Mouse (Mus musculus) midbrain, embryonic 13.5 days (tissue): ENCODE data around the gene Pipox. TPM values are rescaled to one million over a fixed set of nuclear protein-coding genes. Genes with fewer than 3 reads are reported as not detected.

Source experiments
- ATAC-seq: fragments of 200-750 bp; cut with Nextera tagmentation; 2 replicates; pipeline ENCODE4 v1.8.0; 2017; ENCODE audit warnings: mild to moderate bottlenecking, moderate TSS enrichment, moderate library complexity
- H3K27ac ChIP-seq: fragments of 300-500 bp; sonication (generic); 2 replicates; pipeline ENCODE4 v1.5.1; 2015; ENCODE audit warnings: inconsistent platforms, mild to moderate bottlenecking, moderate library complexity
- H3K27me3 ChIP-seq: fragments of 300-500 bp; sonication (generic); 2 replicates; pipeline ENCODE4 v1.6.1; 2015; ENCODE audit warnings: mild to moderate bottlenecking, inconsistent platforms
- H3K36me3 ChIP-seq: fragments of 300-500 bp; sonication (generic); 2 replicates; pipeline ENCODE4 v1.6.1; 2015; ENCODE audit warnings: mild to moderate bottlenecking, inconsistent platforms
- H3K4me1 ChIP-seq: fragments of 300-500 bp; sonication (generic); replicated peaks from 2 replicates; pipeline ENCODE4 v1.6.1; 2015; ENCODE audit warnings: inconsistent platforms
- H3K4me2 ChIP-seq: fragments of 300-500 bp; sonication (generic); replicated peaks from 2 replicates; pipeline ENCODE4 v1.6.1; 2015; ENCODE audit warnings: moderate library complexity, mild to moderate bottlenecking, inconsistent platforms
- H3K4me3 ChIP-seq: fragments of 300-500 bp; sonication (generic); replicated peaks from 2 replicates; pipeline ENCODE4 v1.5.1; 2015; ENCODE audit warnings: mild to moderate bottlenecking, inconsistent platforms
- H3K9ac ChIP-seq: fragments of 300-500 bp; sonication (generic); replicated peaks from 2 replicates; pipeline ENCODE4 v1.6.1; 2015; ENCODE audit warnings: mild to moderate bottlenecking, inconsistent platforms
- H3K9me3 ChIP-seq: fragments of 300-500 bp; sonication (generic); 2 replicates; pipeline ENCODE4 v1.6.1; 2016; ENCODE audit warnings: mild to moderate bottlenecking, inconsistent platforms
- WGBS: fragments of 180-500 bp; shearing (Covaris S2); methylation state at CpG from one replicate; pipeline ENCODE4 v1.1.7; 2015; 5-methylcytosine and 5-hydroxymethylcytosine counted together
- polyA plus RNA-seq: library from polyadenylated mRNA; unstranded; fragments of >200 nt; fragmentation: Nextera tagmentation; extraction: Ambion mirVana; gene quantifications from 2 replicates; pipeline ENCODE4 v1.2.1, GENCODE M21; 2015

The Pipox gene
- polyA plus RNA-seq, 1 experiment from 2014 or later = 8.6 TPM

DNA sequence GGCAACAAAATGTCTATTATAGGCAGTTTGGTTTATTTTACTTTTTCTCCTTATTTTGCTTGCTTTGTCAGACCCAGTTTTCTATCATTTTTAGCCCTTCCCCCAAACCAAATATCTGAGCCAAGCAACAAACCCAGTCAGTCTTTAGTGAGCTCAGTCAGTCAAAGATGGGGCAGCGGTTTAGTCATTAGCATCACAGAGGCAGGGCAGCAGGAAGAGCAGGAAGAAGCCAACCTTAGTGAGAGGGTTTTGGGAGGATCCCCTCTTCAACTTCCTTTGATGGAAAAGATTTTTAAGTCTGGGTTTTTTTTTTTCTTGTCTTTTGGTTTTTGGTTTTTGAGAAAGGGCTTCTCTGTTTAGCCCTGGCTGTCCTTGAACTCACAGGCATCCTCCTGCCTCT is 10.8 kb upstream of the Pipox start:
- Histone ChIP-seq H3K4me1 (peaks cover 60% of the 10 kb centered on the region), H3K9me3 (no peaks in the 10 kb centered on the region), H3K27ac (no peak overlapping the region), H3K27me3 (0 out of 2 replicates have a peak, but pooled peaks cover 7% of the 10 kb centered on the region), H3K4me2 (no peak overlapping the region), H3K9ac (no peak overlapping the region), H3K4me3 (no peak overlapping the region), H3K36me3 (no peaks in the 10 kb centered on the region)
- WGBS = 23% methylated on average over 1 of the region's 1 CpGs
- ATAC-seq = no peak

DNA sequence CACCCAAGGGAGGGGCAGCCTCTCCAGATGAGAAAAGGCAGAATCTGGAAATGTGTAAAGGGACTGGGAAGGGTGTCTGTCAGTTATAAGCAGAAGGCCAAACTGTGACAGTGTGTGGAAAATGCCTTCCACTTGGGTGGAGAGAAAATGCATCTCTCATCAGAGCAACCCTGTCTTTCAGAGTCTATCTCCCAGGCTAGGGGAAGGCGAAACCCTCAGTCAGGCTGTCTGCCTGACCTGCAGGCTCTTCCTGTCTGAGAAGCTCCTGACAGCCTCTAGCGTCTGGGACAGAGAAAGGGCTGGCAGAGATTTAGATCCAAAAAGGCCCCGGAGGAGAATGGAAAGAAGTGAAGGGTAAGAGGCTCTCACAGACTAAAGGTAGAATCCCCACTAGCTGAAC is 9.9 kb upstream of the Pipox start:
- Histone ChIP-seq H3K9ac (peak overlapping the region; percentile 19; the same call in 1 of the 2 replicates), H3K4me2 (no peak overlapping the region), H3K36me3 (no peaks in the 10 kb centered on the region), H3K4me1 (peaks cover 56% of the 10 kb centered on the region), H3K9me3 (no peaks in the 10 kb centered on the region), H3K4me3 (no peak overlapping the region), H3K27ac (peak overlapping the region; percentile 54), H3K27me3 (0 out of 2 replicates have a peak, but pooled peaks cover 7% of the 10 kb centered on the region)
- 45% methylated on average over 3 of the region's 3 CpGs for WGBS
- ATAC-seq = no peak

DNA sequence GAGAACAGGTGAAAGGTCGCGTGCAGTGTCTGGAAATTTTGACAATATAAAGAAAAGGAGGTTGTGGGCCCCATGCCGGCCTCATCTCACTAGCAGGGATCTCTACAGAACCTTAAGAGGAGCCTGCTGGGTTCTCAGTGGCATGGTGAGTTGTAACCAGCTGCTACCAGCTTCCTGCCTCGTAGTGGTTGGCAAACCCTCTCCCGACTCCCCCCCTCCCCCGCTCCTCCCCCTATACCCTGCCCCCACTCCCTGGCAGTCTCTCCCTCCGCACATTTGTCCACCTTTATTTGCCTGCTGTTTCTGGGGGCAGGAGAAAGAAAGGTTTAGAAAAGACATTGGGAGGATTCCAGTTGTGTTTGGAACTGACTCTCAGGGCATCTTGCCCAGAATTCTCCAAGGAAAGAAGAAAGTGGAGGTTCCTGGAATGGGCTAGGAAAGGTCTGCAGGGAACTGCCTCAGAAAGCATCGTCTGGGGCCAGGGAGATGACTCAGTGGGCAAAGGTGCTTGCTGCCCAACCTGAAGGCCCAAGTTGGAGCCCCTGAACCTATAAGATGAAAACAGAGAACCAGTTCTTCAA is 8.0 kb upstream of the Pipox start:
- Histone ChIP-seq H3K4me1 (peaks cover 68% of the 10 kb centered on the region), H3K9me3 (no peaks in the 10 kb centered on the region), H3K9ac (no peak overlapping the region), H3K4me3 (no peak overlapping the region), H3K27ac (peak overlapping the region; percentile 48), H3K4me2 (no peak overlapping the region), H3K27me3 (peaks cover 9% of the 10 kb centered on the region; the same call in 1 of the 2 replicates), H3K36me3 (no peaks in the 10 kb centered on the region)
- WGBS = 29% methylated on average over 8 of the region's 8 CpGs
- no peak for ATAC-seq

DNA sequence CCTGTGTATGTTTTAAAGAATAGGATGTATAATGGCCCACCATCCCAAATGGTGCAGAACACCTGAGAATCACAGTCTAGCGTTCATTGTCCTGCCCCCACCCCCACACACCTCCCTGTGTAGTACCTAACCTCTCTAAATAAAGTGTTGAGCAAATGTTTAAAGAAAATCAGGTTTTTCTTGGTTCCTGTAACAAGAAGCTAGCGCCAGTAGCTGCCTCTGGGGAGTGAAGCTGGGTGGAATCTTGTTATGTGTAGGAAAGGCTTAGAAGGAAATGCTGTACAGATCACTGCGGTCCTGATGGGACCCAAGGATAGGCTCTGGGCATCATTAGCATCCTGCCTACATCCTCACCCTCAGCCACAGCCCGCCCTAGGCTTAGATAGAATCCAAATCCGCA is 7.5 kb upstream of the Pipox start:
- H3K36me3 ChIP-seq = no peaks in the 10 kb centered on the region
- peaks cover 9% of the 10 kb centered on the region; the same call in 1 of the 2 replicates for H3K27me3 ChIP-seq
- no peak overlapping the region for H3K9ac ChIP-seq
- H3K4me1 ChIP-seq = peaks cover 68% of the 10 kb centered on the region
- 40% methylated on average over 5 of the region's 5 CpGs for WGBS
- no peaks in the 10 kb centered on the region for H3K9me3 ChIP-seq
- H3K4me3 ChIP-seq = no peak overlapping the region
- H3K27ac ChIP-seq = peak overlapping the region; percentile 48
- no peak overlapping the region for H3K4me2 ChIP-seq
- ATAC-seq = no peak

DNA sequence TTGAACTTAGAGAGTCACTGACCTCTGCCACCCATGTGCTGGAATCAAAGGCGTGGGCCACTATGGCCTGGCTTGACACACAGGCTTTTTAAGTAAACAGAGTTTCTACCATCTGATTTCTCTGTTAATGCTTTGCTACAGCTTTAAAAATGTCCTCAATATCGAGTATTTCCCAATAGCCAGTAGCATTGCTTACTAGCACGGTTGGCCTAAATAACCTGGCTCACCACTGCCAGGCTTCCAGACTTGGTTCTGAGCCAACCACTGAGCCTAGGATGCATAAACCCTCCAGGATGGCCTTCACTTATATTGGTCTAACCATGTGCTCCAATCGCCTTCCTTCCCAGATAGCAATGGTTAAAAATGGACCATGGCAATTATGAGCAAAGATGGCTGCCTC is 6.8 kb upstream of the Pipox start:
- no peak overlapping the region for H3K9ac ChIP-seq
- peaks cover 9% of the 10 kb centered on the region; the same call in 1 of the 2 replicates for H3K27me3 ChIP-seq
- ATAC-seq = no peak
- WGBS = 90% methylated on average over 4 of the region's 4 CpGs
- H3K27ac ChIP-seq = no peak overlapping the region
- H3K4me1 ChIP-seq = peaks cover 69% of the 10 kb centered on the region
- no peak overlapping the region for H3K4me2 ChIP-seq
- no peak overlapping the region for H3K4me3 ChIP-seq
- no peaks in the 10 kb centered on the region for H3K36me3 ChIP-seq
- no peaks in the 10 kb centered on the region for H3K9me3 ChIP-seq

DNA sequence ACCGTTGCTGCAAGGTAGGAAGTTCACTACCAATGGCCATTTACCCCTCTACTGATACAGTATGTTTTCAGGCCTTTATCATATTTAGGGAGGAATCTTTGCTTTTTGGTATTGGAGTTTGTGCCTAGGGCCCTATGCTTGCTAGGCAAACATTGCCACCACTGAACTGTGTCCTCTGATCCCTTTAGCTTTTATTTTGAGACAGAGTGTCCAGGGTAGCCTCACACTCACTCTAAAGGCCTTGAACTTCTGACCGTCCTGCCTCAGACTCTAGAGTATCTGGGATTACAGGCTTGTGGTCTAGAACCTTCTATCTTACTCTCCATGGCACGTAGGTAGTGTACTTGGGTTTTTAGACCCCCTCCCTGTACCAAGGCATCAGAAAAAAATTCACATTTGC is 6.3 kb upstream of the Pipox start:
- no peak overlapping the region for H3K4me3 ChIP-seq
- WGBS = 92% methylated on average over 3 of the region's 3 CpGs
- H3K27ac ChIP-seq = no peak overlapping the region
- H3K36me3 ChIP-seq = no peaks in the 10 kb centered on the region
- no peaks in the 10 kb centered on the region for H3K9me3 ChIP-seq
- H3K4me2 ChIP-seq = no peak overlapping the region
- no peak for ATAC-seq
- H3K4me1 ChIP-seq = peaks cover 74% of the 10 kb centered on the region
- H3K27me3 ChIP-seq = peaks cover 9% of the 10 kb centered on the region; the same call in 1 of the 2 replicates
- H3K9ac ChIP-seq = no peak overlapping the region

DNA sequence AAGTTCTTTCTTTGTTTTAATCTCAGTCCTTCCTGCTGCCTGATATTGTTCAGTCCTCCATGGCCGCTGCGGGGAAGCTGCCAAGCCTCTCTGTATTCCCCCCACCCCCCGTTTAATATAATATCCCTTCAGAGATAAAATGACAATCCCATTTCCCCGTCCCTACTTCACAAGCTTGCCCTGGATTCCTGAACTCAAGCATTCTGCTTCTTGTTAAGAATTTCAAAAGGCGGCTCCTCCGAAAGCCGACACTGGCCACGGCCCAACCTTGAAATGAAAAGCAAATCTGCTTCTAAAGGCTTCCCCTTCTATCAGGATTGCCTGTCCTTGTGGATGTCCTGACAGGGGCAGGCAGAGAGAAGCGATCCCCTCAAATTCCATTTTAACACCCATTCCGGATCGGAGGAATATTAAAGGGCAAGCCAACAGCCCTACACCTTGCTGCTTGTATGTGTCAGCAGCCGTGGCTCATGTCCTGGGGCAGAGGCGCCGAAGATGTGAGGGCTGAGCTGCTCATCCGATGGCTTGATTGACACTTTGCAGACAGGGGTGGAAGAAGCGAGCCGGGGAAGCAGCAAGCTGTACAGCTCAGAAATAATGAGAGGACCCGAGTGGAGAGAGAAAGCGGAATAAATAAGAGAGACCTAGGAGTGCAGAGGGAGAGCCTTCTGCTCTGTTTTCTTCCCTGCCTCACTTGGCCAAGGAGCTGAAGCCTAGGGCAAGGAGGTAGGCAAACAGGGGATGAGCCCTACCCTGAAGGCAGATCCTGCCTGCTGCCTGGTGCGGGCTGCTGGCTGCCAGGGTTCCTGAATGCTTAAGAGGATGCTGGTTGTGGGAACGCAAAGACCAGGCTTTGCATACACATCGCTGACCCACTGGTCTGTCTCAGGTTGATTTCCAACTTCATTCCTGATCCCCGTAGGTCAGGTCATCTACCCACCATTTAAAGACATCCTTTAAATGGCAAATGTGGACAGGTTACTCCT is 3.2 kb upstream of the Pipox start:
- H3K27ac ChIP-seq = peak overlapping the region; percentile 97
- peak overlapping the region; percentile 22 for H3K4me3 ChIP-seq
- H3K4me1 ChIP-seq = peaks cover 84% of the 10 kb centered on the region
- peaks cover 3% of the 10 kb centered on the region; the same call in 1 of the 2 replicates for H3K27me3 ChIP-seq
- no peaks in the 10 kb centered on the region for H3K9me3 ChIP-seq
- peak; percentile 65 for ATAC-seq
- no peaks in the 10 kb centered on the region for H3K36me3 ChIP-seq
- peak overlapping the region; percentile 53 for H3K4me2 ChIP-seq
- peak overlapping the region; percentile 58 for H3K9ac ChIP-seq
- WGBS = 5% methylated on average over 23 of the region's 23 CpGs

DNA sequence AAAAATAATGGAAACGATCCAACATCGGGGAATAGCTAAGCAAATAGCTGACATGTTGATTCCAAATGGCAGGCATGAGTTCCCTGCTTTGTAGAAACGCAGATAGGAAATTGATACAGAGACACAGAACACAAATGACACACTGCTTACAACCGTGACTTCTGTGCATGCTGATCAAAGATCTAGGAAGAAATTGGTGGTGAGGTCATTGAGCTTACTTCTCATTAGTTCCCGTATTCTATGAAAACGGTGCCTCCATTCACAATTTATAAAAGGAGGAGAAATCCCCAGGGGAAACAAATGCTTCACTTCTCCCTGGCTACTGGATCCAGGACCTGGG is 2.6 kb upstream of the Pipox start:
- Histone ChIP-seq H3K4me2 (peak overlapping the region; percentile 53), H3K4me1 (peaks cover 82% of the 10 kb centered on the region), H3K27me3 (peaks cover 3% of the 10 kb centered on the region; the same call in 1 of the 2 replicates), H3K36me3 (no peaks in the 10 kb centered on the region), H3K4me3 (peak overlapping the region; percentile 22), H3K9ac (peak overlapping the region; percentile 58), H3K9me3 (no peaks in the 10 kb centered on the region), H3K27ac (peak overlapping the region; percentile 97)
- no peak for ATAC-seq
- WGBS = 15% methylated on average over 6 of the region's 6 CpGs

DNA sequence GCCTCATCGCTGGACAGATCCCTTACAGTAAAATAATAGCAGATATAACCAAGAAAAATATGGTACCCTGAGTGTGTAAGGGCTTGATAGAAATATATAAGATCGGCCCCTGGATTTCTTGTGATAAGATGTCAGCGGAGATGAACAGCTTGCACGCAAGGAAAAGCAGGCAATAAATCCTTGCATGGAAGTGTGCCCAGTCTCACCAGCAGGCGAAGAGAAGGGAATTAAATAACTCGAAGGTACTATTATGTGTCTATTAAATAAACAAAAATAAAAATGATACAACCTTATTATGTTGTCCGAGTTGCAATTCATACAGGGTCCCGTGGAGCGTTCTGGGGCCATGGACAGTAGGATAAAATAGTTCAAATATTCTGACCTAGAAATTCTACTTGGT is 2.1 kb upstream of the Pipox start:
- Histone ChIP-seq H3K9ac (peak overlapping the region; percentile 45; the same call in 1 of the 2 replicates), H3K4me3 (no peak overlapping the region), H3K9me3 (no peaks in the 10 kb centered on the region), H3K4me1 (peaks cover 81% of the 10 kb centered on the region), H3K4me2 (peak overlapping the region; percentile 53), H3K36me3 (no peaks in the 10 kb centered on the region), H3K27ac (peak overlapping the region; percentile 97), H3K27me3 (peaks cover 4% of the 10 kb centered on the region; the same call in 1 of the 2 replicates)
- 45% methylated on average over 9 of the region's 9 CpGs for WGBS
- ATAC-seq = no peak

DNA sequence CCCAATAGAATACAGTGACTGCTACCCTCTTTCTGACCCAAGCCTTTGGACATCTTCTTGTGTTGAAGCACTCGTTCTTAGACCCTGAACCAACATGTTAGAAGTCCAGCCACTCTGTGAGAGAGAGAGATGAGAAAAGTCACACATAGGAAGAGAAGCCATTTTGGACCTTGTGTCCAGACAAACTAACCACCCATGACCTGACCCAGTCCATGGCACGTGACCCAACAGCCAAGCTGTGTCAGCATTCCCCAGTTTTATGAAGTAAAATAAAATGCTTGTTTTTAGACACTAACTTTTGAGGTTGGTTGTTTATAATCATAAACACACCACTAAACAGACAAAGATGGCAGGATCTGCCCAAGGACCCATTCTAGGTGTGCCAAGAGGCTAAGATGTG is 1.1 kb upstream of the Pipox start:
- peak overlapping the region; percentile 97; the same call in 1 of the 2 replicates for H3K27ac ChIP-seq
- 68% methylated on average over 2 of the region's 2 CpGs for WGBS

DNA sequence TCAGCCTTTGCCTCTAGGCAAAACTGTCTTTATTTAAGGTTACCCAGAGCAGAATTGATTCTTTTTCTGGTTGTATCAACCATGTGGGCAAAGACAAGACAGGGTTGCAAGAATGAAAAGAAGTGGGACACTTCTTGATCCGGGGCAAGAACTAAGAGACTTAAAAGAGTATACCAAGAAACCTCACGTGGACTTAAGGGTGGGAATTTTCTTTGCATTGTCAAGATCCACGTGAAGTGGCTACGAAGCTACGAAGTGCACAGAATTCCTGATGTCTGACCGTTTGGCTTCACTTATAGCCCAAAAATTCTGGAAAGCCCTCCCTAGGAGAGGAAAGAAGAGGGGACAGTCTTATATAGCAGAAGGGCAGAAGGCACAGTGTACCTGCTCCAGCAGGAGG is 613 bp downstream of the Pipox start:
- H3K9ac ChIP-seq = peak overlapping the region; percentile 4; the same call in 1 of the 2 replicates
- no peaks in the 10 kb centered on the region for H3K36me3 ChIP-seq
- H3K4me2 ChIP-seq = peak overlapping the region; percentile 41
- peak overlapping the region; percentile 20 for H3K4me3 ChIP-seq
- no peak for ATAC-seq
- H3K4me1 ChIP-seq = peaks cover 85% of the 10 kb centered on the region
- H3K27ac ChIP-seq = peak overlapping the region; percentile 96
- WGBS = 13% methylated on average over 6 of the region's 6 CpGs
- H3K9me3 ChIP-seq = no peaks in the 10 kb centered on the region
- H3K27me3 ChIP-seq = peaks cover 8% of the 10 kb centered on the region; the same call in 1 of the 2 replicates

More for the DNA sequence above, 1.1 kb upstream of the Pipox start:
- H3K9ac ChIP-seq = no peak overlapping the region
- H3K36me3 ChIP-seq = no peaks in the 10 kb centered on the region
- H3K4me1 ChIP-seq = peaks cover 85% of the 10 kb centered on the region
- no peak overlapping the region for H3K4me2 ChIP-seq
- ATAC-seq = no peak
- peaks cover 11% of the 10 kb centered on the region; the same call in 1 of the 2 replicates for H3K27me3 ChIP-seq
- H3K4me3 ChIP-seq = no peak overlapping the region
- no peaks in the 10 kb centered on the region for H3K9me3 ChIP-seq

DNA sequence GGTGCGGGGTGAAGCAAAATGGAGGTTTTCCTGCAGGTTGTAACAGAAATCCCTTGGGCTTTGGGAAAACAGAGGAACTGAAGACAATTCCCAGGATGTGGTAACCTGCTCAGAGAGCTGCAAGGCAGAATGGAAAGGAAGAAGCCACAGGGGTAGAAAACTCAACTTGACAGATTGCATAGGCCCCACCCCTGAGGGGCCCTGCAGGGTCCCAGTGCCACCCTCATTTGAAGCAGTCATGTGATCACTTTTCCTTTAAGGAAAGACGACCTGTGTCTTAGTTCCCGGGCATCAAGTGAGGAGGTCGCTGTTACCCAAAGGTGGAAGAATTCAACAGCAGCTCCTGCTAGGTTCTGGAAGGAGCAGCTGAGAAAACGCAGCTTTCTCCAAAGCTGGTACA is 1.0 kb downstream of the Pipox start:
- Histone ChIP-seq H3K36me3 (no peaks in the 10 kb centered on the region), H3K9ac (peak overlapping the region; percentile 4; the same call in 1 of the 2 replicates), H3K9me3 (no peaks in the 10 kb centered on the region), H3K27me3 (peaks cover 8% of the 10 kb centered on the region; the same call in 1 of the 2 replicates), H3K4me1 (peaks cover 85% of the 10 kb centered on the region), H3K27ac (peak overlapping the region; percentile 96), H3K4me2 (peak overlapping the region; percentile 41), H3K4me3 (0 out of 2 replicates have a peak overlapping the region, but pooled peaks have one; percentile 20)
- WGBS = 4% methylated on average over 5 of the region's 5 CpGs
- ATAC-seq = no peak
